Mouse (Mus musculus) adrenal gland, postnatal 25 days (tissue): ENCODE measurements around the gene Hoxb5. TPM values are rescaled to one million over a fixed set of nuclear protein-coding genes. Genes with fewer than 3 reads are reported as not detected.

ENCODE experiments used
- DNase-seq: peaks from one replicate; pipeline ENCODE4 v3.0.0; 2021; ENCODE audit warnings: mixed read lengths
- total RNA-seq: library from RNA; stranded (reverse); gene quantifications from 2 replicates; pipeline ENCODE4 v1.2.3, GENCODE M21; 2021

Hoxb5 gene
- total RNA-seq, 1 experiment from 2014 or later = 36.5 TPM

GRCm38 (mm10) chr11:96302381-96303150 lies 570 bp upstream of the Hoxb5 start:
- DNase-seq = no peak

- no peak for DNase-seq
Measured at GRCm38 (mm10) chr11:96304381-96305195, 1.5 kb downstream of the Hoxb5 start.

DNA sequence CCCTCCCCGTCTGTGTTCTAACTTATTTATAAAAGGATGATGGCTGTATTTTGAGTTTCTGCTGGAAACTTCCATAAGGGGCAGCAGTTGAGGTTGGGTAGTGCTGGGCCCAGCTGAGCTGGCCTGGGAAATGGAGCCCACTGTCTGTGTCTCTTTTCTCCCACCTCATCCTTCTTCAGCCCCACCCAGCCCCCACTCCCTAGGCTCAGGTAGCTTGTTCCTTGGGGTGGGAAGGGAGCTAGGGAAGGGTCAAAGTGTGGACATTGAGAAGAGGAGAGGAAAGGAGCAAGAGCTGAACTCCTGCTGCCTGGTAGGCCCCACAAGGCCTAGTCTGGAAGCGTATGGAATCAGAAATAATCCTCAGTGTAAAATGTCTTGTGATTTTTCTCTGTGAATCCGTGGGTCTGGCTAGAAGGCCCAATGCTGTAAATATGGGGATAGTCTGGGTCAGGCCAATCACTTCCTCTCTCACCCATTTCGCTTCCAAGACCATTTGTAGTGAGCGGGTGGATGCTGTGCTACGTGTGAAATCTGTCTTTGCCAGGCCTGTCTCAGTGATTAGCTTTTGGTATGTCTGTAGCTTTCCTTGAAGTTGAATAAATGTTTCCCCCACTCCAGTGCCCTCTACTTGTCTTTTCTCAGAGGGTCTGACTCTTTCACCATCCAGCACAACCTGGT lies 2.5 kb downstream of the Hoxb5 start:
- no peak for DNase-seq

GRCm38 (mm10) chr11:96306183-96306907 lies 3.2 kb downstream of the Hoxb5 start:
- DNase-seq = no peak

DNA sequence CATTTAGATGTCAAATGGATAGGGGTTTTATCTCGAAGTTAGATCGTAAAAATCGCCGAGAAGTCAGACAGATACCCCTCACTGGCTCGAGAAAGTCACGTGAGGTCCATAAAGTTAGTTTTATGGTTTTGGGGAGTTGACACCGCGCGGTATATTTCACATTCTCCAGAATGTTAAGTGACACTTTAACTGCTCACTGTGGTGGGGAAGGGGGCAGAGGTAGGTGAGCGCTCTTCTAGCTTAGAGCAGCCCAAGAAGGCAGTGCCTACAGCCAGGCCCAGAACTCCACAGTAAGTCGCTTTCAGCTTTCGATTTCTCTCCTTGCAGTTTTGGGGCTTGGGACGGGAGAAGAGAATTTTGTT lies 3.8 kb downstream of the Hoxb5 start:
- no peak for DNase-seq

DNA sequence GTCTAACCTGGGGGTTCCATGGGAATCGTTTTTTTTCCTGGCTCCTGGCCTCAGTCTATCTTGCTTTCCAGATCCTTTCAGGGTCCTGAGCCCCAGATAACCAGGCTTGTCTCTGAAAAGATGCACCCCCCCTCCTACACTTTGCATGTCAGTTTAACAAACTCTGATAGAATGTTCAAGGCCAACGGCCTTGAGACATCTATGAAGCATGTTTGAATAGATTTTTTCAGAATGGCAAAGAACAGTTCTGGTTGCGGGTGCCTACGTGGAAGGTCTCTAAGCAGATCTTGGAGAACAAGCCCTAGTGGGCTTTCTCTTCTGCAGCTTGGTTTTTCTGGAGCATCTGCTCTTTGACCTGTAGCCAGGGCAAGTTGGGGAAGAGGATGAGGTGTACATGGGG lies 5.6 kb downstream of the Hoxb5 start:
- no peak for DNase-seq

DNA sequence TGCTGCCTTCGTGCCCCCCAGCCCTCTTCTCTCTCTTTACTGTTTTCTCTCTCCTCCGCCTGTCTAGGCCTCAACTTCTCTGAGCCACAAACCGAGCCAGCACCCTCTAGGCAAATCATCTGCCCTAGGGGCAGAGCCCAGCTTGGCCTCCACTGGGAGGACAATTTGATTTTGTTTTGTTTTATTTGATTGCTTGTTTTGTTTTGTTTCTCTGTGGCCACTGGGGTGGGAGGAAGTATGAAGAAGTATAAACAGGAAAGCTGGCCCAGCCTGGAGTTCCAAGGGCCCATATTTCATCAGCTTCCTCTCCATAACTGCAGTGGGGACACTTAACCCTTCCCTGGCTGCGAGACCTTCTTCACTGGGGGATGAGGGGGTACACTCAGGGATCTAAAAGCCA lies 6.2 kb downstream of the Hoxb5 start:
- no peak for DNase-seq

DNA sequence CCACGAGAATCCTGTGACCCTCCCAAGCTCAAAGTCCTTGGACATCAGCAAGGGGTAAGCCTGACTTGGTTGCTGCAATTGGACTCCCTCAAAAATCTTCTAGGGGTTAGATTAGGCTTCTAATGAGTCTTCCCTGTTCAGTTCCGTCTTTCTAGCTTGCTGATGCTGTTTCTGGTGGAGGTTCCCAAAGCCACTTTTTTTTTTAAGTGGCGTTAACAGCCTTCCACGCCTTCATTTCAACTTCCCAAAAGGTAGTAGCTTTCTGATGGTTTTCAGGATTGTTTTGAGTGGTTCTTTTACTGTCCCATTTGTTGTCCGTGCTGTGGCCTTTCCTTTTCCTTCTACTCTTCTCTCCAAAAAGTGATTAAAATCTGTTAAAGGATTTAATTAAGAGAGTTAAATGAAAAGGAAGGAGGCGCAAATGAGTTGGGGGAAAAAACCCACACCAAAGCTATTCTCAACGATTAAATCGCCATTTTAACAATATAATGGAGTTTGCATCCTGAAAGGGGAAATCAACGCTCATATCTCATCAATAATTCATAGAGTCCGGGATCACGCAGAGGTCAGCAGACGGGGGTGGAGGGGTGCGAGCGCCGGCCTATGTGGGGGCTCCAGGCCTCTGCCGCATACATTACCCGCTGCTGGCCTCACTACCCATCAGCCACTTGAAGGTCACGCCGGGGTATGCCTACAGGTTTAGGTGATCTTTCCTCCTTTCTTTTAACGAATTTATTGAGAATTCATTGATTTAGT lies 7.2 kb downstream of the Hoxb5 start:
- no peak for DNase-seq

- DNase-seq = no peak
Measured at GRCm38 (mm10) chr11:96311097-96311496, 8.0 kb downstream of the Hoxb5 start.

- peak; percentile 69 for DNase-seq
Measured at GRCm38 (mm10) chr11:96311520-96312417, 8.6 kb downstream of the Hoxb5 start.

- DNase-seq = no peak
Measured at GRCm38 (mm10) chr11:96313134-96313533, 10.0 kb downstream of the Hoxb5 start.

DNA sequence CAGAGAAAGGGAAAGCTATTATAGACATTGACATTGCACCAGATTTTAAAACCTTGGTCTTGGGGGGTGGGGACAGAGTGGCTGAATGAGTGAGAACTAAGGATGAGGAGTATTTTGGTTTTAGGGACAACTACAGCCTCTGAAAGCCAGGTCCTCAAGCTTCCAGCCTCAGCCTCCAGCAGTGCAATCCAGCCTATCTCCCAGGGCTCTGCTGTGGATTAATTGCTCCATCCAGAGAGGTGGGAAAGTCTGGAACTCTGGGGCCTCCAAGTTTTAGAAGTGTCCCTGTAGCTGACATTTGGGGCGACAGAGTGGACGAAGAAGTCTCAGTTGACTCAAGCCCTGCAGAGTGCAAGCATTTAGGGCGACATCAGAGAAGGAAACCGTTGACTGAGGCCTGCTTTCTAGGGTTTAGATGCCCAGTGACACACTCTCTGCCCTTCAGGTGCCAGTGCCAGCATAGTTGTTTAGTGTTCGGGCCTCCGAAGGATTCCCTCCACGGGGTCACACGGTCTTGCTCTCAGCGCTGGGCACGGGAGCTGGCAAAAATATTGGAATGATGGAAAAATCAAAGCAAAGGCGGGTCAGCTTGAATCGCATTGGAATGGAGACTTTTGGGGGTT lies 10.8 kb downstream of the Hoxb5 start:
- DNase-seq = no peak

DNA sequence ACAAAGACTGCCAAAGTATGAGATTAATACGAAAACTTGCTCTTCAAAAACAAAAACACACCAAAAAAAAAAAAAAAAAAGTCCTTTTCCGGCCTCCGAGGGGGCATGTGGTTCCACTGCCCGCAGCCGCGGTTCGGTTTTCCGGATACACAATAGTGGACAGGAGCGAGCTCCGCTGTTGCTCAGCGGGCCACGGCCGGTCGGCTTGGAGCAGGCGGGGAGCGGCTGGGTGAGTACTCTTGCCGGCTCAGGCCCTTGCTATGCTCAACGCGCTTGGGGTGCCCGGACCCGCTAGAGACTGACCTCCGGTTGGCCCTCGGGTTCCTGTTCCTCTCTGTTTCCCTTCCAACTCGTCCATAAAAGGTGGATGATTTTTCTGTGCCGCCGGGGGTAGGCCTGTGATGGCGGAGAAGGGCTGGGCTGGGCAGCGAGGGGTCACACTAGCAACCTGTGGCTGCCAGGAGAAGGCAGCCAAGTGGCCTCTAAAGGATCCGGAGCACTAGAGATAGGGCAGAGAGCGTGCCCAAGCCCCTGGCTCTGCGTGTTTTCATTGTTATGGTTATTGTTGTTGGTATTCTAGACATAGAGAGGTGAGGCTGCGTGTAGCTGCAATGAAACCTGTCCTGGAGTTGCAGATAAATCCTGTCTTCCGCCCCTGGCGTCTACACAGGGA lies 11.7 kb downstream of the Hoxb5 start:
- DNase-seq = peak; percentile 66

DNA sequence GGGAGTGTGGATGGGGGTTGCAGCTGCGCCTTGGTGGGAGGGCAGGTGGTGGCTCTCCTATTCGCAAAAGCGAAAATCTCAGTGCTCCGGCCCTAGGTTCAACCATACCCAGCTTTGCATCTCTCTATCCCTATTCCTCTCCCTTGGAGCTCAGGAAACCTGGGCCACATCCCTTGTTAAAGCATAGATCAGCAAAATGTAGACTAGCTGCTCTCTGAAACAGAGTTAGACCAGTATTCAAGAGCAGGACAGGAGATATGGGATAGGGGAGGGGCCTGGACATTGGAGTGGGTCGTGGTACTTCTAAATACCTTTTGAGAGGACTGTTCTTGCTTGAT lies 12.2 kb downstream of the Hoxb5 start:
- DNase-seq = no peak

GRCm38 (mm10) chr11:96316696-96317607 lies 13.8 kb downstream of the Hoxb5 start:
- DNase-seq = no peak

- no peak for DNase-seq
Measured at GRCm38 (mm10) chr11:96317608-96318367, 14.7 kb downstream of the Hoxb5 start, which contains the start of gene Hoxb4. Gene Hoxb4, plus strand, starts transcription at chr11:96318267.

GRCm38 (mm10) chr11:96318368-96319070 lies 15.4 kb downstream of the Hoxb5 start:
- peak; percentile 84 for DNase-seq
